Mouse (Mus musculus) brain, embryonic 14.5 days (tissue): ENCODE measurements around the gene Ahsa1.

ENCODE experiments used
- CTCF ChIP-seq: fragments of 200-500 bp; IDR thresholded peaks from 2 replicates; pipeline ENCODE4 v1.5.1; 2012; ENCODE audit warnings: inconsistent platforms, mild to moderate bottlenecking, moderate library complexity, borderline replicate concordance; ENCODE audit not compliant: insufficient read depth, insufficient read length; ENCODE audit errors: extremely low read depth
- POLR2A ChIP-seq: fragments of 200-500 bp; IDR thresholded peaks from 2 replicates; pipeline ENCODE4 v1.6.1; 2012; ENCODE audit warnings: mild to moderate bottlenecking, inconsistent platforms, borderline replicate concordance; ENCODE audit not compliant: poor library complexity, insufficient read depth, insufficient read length, severe bottlenecking; ENCODE audit errors: extremely low read depth

DNA sequence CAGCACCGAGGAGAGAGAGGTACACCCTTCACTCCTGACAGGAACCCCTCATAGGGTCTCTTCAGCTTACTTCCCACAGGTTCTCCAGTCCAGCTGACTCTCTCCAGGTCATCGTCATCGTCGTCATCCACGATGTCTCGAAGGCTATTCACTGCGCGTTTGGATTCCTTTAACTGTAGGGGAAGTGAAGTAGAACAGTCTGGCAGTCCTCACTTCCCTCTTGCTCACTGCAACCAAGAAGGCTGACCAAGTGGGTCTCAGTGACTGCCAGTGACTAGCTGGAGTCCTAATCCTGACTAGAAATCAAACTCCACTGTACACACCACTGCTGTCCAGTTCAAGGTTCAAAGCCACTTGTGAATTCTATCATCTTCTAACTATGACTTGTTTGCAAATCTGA is 5.7 kb upstream of the Ahsa1 start:
- no peak for TF ChIP-seq POLR2A
- no peak for TF ChIP-seq CTCF
